Mouse (Mus musculus): ENCODE measurements around the gene Gm5148. TPM values are rescaled to one million over a fixed set of nuclear protein-coding genes. Genes with fewer than 3 reads are reported as not detected.

The Gm5148 gene
- polyA plus RNA-seq (2015; fragmentation: Nextera tagmentation; extraction: Ambion mirVana): 6.2 and 7.5 TPM in 2 replicates

DNA sequence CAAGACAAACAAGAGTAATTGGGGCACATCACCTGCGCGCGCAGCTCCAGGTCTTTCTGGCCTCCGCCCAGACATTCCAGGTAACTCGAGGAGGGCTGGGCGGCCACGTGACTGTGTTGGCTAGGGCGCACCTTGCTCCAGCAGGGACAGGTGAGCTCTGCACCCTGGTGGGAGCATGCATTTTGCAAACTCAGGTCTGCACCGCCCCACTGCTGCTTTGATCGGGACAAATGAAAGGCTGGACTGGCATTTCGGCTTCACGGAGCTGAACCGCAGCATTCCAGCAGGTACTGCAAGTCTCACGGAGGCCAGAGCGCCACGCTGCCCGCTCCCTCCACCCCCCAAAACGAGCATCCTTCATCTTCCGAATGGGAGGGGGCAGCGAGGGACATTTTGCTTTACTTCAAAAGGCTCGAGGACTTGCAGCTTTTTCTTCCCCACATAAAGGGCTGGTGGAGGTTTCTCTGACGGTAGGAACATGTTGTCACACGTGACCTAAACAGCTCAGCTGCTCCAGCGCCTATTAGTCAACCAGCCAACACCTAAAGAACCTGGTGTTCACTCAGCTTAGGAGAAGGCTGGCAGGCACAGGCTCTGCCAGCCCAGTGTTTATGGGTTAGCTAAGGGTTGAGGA, at the start of gene Gm5148:
Gene Gm5148 (minus strand): TSS at position 320 of the 634 bp plus-strand sequence.
- peak within 1 kb of the TSS; percentile 54 for H3K9ac ChIP-seq
- H3K27me3 ChIP-seq: peaks cover 6% of the 10 kb centered on the region; the same call in 1 of the 2 replicates
- H3K4me3 ChIP-seq: peak within 1 kb of the TSS; percentile 39
- H3K4me2 ChIP-seq: peak within 1 kb of the TSS; percentile 64
- 2% methylated on average over 24 of the region's 24 CpGs for WGBS
- H3K9me3 ChIP-seq: no peaks in the 10 kb centered on the region
- no peaks in the 10 kb centered on the region for H3K36me3 ChIP-seq
- peak; percentile 80 for ATAC-seq (ENCODE audit: insufficient number of reproducible peaks, insufficient read depth, low FRiP score, low TSS enrichment, low read depth)
- H3K27ac ChIP-seq: peak within 1 kb of the TSS; percentile 78
- H3K4me1 ChIP-seq: peaks cover 37% of the 10 kb centered on the region

DNA sequence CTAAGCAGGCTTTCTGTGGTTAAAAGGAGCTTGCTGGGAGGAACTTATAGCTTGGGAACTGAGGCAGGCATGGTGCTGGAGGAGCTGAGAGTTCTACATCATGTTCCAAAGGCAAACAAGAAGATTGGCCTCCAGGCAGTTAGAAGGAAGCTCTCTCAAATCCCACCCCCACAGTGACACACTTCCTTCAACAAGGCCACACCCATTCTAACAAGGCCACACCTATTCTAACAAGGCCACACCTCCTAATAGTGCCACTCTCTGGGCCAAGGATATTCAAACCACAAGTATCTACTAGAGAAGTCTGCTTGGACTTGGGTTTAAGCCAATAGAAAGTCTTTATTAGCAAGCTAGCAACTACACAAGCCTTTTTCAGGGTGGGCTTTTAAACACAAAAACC, 46.7 kb upstream of the Gm5148 start:
- Histone ChIP-seq H3K4me3 (no peak overlapping the region), H3K4me1 (peaks cover 23% of the 10 kb centered on the region), H3K27ac (no peak overlapping the region), H3K27me3 (no peaks in the 10 kb centered on the region), H3K4me2 (no peak overlapping the region), H3K9ac (no peak overlapping the region), H3K9me3 (no peaks in the 10 kb centered on the region), H3K36me3 (no peaks in the 10 kb centered on the region)
- ATAC-seq (ENCODE audit: insufficient number of reproducible peaks, insufficient read depth, low FRiP score, low TSS enrichment, low read depth): no peak

DNA sequence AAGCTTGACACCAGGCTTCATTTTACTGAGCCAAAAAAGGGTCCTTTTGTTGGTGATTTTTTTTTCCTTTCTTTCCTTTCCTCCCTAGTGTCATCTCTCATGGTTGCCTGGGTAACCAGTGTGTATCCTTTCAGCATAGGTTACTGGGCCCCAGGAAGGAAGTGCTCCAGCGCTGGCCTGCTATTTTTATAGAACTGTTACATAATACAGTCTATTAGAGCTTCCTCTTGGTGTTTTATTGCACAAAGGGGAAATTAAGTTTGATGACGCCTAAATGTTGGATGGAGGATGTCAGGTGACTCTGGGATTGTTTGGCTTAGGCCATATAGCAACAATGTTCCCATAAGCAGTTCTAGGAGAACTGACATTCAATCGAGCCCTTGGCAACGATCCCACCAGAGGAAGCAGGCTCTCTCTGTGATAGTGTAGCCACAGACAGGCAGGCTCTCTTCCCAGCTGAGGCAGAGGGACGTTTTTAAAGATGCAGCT, 45.0 kb upstream of the Gm5148 start:
- WGBS: 15% methylated on average over 5 of the region's 5 CpGs
- H3K9ac ChIP-seq: no peak overlapping the region
- ATAC-seq (ENCODE audit: insufficient number of reproducible peaks, insufficient read depth, low FRiP score, low TSS enrichment, low read depth): no peak
- no peak overlapping the region for H3K4me3 ChIP-seq
- peak overlapping the region; percentile 57 for H3K27ac ChIP-seq
- no peaks in the 10 kb centered on the region for H3K27me3 ChIP-seq
- H3K9me3 ChIP-seq: no peaks in the 10 kb centered on the region
- peaks cover 23% of the 10 kb centered on the region for H3K4me1 ChIP-seq
- H3K4me2 ChIP-seq: peak overlapping the region; percentile 5; the same call in 1 of the 2 replicates
- H3K36me3 ChIP-seq: no peaks in the 10 kb centered on the region

DNA sequence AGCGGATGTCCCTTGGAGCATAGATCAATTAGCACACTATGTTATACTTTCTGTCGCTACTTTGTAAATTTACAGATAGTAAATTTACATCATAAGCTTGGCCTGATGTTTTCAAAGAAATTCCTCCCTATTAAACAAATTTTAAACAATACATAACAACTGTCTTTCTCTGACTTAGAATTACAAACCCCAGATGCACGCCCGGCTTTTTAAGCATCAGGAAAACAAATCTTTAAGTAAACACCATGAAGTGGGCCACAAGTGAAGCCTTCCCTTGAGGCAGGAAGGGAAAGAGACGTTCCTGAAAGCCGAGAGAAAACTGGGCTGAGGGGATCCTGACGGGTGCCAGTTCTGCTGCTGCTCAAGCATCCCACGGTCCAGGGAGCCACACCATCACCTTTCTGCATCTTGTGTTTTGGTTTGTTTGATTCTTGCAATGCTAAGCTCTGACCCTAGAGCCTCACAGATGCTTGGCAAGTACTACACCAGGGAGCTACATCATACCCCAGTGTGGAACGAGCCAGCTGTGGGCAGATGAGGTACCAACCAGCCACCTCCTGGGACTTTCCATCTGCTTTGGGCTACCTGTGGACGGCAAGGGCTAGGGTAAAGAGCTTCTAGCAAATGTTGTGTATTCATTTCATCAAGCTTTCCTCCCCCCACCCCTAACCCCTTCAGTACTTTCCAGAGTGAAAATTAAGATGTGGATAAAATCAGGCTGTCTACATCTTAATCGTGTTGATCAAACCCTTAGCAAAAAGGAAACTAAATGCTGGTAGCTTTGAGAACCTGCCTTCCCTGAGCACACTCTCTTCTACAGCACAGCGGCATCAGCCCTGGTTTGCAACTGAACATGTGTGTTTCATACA, 43.1 kb upstream of the Gm5148 start:
- H3K27ac ChIP-seq: 0 out of 2 replicates have a peak overlapping the region, but pooled peaks have one; percentile 11
- H3K36me3 ChIP-seq: no peaks in the 10 kb centered on the region
- H3K4me2 ChIP-seq: no peak overlapping the region
- WGBS: 47% methylated on average over 12 of the region's 12 CpGs
- no peak for ATAC-seq (ENCODE audit: insufficient number of reproducible peaks, insufficient read depth, low FRiP score, low TSS enrichment, low read depth)
- no peak overlapping the region for H3K9ac ChIP-seq
- H3K4me3 ChIP-seq: no peak overlapping the region
- no peaks in the 10 kb centered on the region for H3K9me3 ChIP-seq
- no peaks in the 10 kb centered on the region for H3K27me3 ChIP-seq
- H3K4me1 ChIP-seq: peaks cover 23% of the 10 kb centered on the region

DNA sequence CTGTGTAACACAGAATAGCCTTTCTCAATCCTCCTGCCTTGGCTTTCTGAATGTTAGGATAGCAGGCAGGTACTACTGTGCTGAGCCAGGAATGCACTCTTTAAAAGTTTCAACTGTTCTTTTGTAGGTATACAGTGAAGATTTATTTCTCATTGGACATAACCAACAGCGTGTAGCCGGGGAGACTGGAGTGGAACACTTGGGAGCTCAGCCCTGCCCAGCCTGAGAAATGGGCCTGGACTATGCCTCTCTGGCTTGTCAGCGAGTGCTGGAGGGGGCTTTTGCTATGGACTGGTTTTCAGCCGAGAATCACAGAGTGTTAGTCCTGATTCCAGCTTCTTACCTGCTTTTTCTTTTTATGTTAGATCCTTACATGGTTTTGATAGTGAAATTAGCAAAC, 42.3 kb upstream of the Gm5148 start:
- 64% methylated on average over 4 of the region's 4 CpGs for WGBS
- no peak overlapping the region for H3K4me3 ChIP-seq
- H3K27me3 ChIP-seq: no peaks in the 10 kb centered on the region
- H3K27ac ChIP-seq: no peak overlapping the region
- H3K9me3 ChIP-seq: no peaks in the 10 kb centered on the region
- H3K4me1 ChIP-seq: peaks cover 23% of the 10 kb centered on the region
- H3K36me3 ChIP-seq: no peaks in the 10 kb centered on the region
- ATAC-seq (ENCODE audit: insufficient number of reproducible peaks, insufficient read depth, low FRiP score, low TSS enrichment, low read depth): no peak
- H3K4me2 ChIP-seq: no peak overlapping the region
- H3K9ac ChIP-seq: no peak overlapping the region

DNA sequence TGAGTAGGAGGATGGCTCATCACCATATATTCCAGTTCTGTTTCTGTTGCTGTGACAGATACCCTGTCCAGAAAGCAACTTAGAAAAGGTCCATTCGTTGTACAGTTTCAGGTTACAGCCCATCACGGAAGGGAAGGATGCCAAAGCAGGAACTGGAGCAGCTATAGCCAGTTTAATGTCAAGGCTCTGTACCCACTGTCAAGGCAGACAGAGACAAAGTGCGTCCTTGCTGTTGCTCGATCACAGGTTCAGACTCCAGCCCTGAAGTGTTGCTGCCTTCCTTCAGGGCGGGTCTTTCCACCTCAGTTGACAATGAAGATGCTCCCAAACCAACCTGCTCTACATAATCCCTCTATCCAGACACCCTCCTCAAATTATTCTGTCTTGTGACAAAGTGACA, 41.7 kb upstream of the Gm5148 start:
- ATAC-seq (ENCODE audit: insufficient number of reproducible peaks, insufficient read depth, low FRiP score, low TSS enrichment, low read depth): no peak
- WGBS: 67% methylated on average over 5 of the region's 5 CpGs
- H3K4me3 ChIP-seq: no peak overlapping the region

DNA sequence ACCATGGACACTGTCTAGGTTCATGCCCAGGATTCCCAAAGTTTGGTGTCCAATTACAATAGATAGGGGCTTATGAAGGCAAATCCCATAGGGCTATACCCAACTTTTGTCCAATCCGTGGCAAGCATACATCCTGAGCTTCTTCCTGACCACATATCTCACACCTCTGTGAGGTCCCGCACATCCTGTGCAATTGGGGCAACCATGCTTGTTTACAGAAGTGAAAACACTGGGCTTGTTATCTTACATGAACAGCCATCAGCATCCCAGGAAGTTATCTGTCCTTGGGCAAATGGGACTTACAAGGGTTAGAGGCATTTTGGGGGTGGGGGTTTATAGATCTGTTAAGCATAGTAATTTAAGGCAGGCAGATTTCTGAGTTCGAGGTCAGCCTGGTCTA, 41.0 kb upstream of the Gm5148 start:
- no peak overlapping the region for H3K4me3 ChIP-seq
- no peak overlapping the region for H3K4me2 ChIP-seq
- H3K9me3 ChIP-seq: no peaks in the 10 kb centered on the region
- H3K9ac ChIP-seq: no peak overlapping the region
- no peak overlapping the region for H3K27ac ChIP-seq
- no peak for ATAC-seq (ENCODE audit: insufficient number of reproducible peaks, insufficient read depth, low FRiP score, low TSS enrichment, low read depth)
- H3K36me3 ChIP-seq: no peaks in the 10 kb centered on the region
- WGBS: 82% methylated on average over 3 of the region's 3 CpGs
- no peaks in the 10 kb centered on the region for H3K27me3 ChIP-seq
- peaks cover 23% of the 10 kb centered on the region for H3K4me1 ChIP-seq

More for the DNA sequence above, 41.7 kb upstream of the Gm5148 start:
- H3K36me3 ChIP-seq: no peaks in the 10 kb centered on the region
- no peaks in the 10 kb centered on the region for H3K9me3 ChIP-seq
- no peak overlapping the region for H3K27ac ChIP-seq
- H3K9ac ChIP-seq: no peak overlapping the region
- peaks cover 23% of the 10 kb centered on the region for H3K4me1 ChIP-seq
- no peak overlapping the region for H3K4me2 ChIP-seq
- H3K27me3 ChIP-seq: no peaks in the 10 kb centered on the region

DNA sequence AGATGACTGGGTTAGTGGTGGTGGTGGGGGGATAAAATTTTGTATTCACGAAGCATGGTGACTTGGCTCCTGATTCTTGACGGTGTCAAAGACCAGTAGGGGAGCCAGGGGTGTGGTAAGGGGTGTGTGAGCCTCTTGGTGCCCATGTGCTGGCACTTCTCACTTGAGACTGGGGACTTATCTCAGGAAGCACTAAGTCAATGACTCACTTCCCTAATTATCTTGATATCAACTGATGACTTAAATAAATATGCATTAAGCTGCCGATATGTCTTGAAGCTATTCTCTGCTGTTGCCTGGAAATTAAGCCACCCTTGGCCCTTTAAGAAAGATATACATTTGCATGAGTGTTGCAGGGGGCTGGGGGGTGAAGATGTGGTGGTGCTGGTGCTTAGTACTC, 38.0 kb upstream of the Gm5148 start:
- Histone ChIP-seq H3K9me3 (no peaks in the 10 kb centered on the region; the same call in 1 of the 2 replicates), H3K27ac (no peak overlapping the region), H3K4me2 (no peak overlapping the region), H3K36me3 (no peaks in the 10 kb centered on the region), H3K27me3 (peaks cover 3% of the 10 kb centered on the region; the same call in 1 of the 2 replicates), H3K4me3 (no peak overlapping the region), H3K9ac (no peak overlapping the region), H3K4me1 (peaks cover 11% of the 10 kb centered on the region)
- ATAC-seq (ENCODE audit: insufficient number of reproducible peaks, insufficient read depth, low FRiP score, low TSS enrichment, low read depth): no peak
- 91% methylated on average over 3 of the region's 3 CpGs for WGBS

DNA sequence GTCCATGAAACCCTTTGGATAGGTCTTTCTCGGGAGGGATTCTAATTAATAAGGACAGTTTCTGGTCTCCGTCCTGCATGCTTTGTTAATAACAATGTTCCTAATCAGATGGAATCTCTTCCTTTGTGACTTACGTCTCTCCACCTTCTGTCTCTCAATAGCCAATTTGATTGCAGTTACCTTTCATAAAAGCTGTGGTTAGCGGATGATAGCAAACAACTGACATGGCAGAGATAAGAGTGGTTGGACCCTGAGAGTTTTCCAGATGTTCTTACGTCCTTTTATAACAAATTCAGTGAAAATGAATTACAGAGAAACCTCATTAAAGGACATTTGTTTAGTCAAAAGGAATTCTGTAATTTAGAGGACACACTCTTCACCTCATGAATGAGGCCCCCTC, 37.5 kb upstream of the Gm5148 start:
- Histone ChIP-seq H3K9me3 (no peaks in the 10 kb centered on the region; the same call in 1 of the 2 replicates), H3K9ac (no peak overlapping the region), H3K4me3 (no peak overlapping the region), H3K4me1 (peaks cover 9% of the 10 kb centered on the region), H3K27me3 (peaks cover 3% of the 10 kb centered on the region; the same call in 1 of the 2 replicates), H3K4me2 (no peak overlapping the region), H3K36me3 (no peaks in the 10 kb centered on the region), H3K27ac (no peak overlapping the region)
- 71% methylated on average over 5 of the region's 5 CpGs for WGBS
- ATAC-seq (ENCODE audit: insufficient number of reproducible peaks, insufficient read depth, low FRiP score, low TSS enrichment, low read depth): no peak

DNA sequence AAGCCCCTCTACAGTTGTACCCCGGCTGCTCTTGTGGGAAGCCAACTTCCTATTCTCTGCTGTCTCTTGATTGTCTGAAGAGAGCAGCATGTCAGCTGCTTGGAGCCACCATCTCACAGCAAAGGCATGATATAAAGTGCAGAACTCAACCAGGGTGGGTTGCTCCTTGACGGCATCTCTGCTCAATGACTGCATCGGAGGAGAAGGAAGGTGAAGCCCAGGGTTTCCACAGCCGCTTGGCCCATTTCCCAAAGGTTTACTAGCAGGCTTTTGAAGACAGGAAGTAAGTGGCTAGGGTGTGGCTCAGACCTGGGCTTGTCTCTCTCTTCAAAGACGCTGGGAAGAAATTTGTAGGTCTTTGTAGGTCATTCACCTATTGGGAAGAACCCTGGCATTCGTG, 36.6 kb upstream of the Gm5148 start:
- WGBS: 81% methylated on average over 6 of the region's 6 CpGs
- Histone ChIP-seq H3K27ac (no peak overlapping the region), H3K9me3 (no peaks in the 10 kb centered on the region; the same call in 1 of the 2 replicates), H3K27me3 (peaks cover 3% of the 10 kb centered on the region; the same call in 1 of the 2 replicates), H3K4me1 (peaks cover 9% of the 10 kb centered on the region), H3K4me2 (no peak overlapping the region), H3K9ac (no peak overlapping the region), H3K36me3 (no peaks in the 10 kb centered on the region), H3K4me3 (no peak overlapping the region)
- ATAC-seq (ENCODE audit: insufficient number of reproducible peaks, insufficient read depth, low FRiP score, low TSS enrichment, low read depth): no peak

DNA sequence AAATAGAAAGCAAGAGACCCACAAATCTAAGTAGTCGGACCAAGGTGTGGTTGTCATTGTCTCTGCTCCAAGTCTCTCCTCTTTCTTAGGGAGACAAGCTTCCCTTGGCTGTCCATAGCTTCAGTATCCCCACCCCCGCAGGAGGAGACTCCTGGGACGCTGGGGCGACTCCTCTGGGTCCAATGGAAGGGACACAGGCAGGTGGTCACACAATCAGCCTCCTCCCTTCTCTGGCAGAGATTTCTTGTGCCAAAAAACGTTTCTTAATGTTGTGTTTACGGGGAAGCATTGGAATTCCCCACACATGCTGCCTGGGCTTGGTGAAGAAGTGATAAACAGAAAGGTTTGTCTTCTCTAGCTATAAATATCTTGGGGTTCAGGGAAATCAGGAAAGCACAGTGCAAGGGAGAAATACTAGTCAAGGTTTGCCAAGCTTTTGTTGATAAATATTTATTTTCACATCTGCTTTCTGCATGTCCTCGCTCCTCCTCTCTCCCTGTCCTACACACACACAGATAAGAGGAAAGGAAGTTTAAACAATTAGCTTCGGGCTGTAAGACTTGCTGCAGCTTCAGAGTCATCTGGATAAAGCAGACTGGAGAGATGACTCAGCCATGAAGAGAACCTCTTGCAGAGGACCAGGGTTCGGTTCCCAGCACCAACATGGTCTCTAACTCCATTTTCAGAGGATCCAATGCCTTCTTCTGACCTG, 34.5 kb upstream of the Gm5148 start:
- Histone ChIP-seq H3K4me2 (peak overlapping the region; percentile 41), H3K36me3 (no peaks in the 10 kb centered on the region), H3K9ac (no peak overlapping the region), H3K27me3 (peaks cover 3% of the 10 kb centered on the region; the same call in 1 of the 2 replicates), H3K4me1 (peaks cover 9% of the 10 kb centered on the region), H3K27ac (0 out of 2 replicates have a peak overlapping the region, but pooled peaks have one; percentile 44), H3K9me3 (no peaks in the 10 kb centered on the region; the same call in 1 of the 2 replicates), H3K4me3 (no peak overlapping the region)
- no peak for ATAC-seq (ENCODE audit: insufficient number of reproducible peaks, insufficient read depth, low FRiP score, low TSS enrichment, low read depth)
- WGBS: 47% methylated on average over 9 of the region's 9 CpGs

All from embryonic facial prominence, embryonic 13.5 days (tissue).